Mouse (Mus musculus): ENCODE data around the gene Synj1. TPM values are rescaled to one million over a fixed set of nuclear protein-coding genes. Genes with fewer than 3 reads are reported as not detected.

The Synj1 gene
- total and polyA plus RNA-seq, 3 experiments: 4.6 to 20.7 (median 8.1) TPM

DNA sequence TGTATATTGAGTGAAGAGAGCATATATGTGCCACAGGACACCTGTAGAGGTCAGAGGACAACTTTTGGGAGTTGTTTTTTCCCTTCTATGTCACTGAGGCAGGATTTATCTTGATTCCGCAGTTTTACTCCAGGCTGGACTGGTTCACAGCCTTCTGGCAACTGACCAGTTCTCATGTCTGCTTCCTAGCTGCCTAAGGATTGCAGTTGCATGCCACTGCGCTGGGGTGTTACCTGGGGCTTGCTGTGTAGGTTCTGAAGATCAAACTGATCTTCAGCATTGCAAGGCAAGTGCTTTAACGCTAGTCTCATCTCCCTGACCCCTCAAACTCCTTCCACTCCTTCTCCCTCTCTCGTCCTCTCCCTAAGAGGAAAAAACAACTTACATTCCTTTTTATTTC is 47.9 kb downstream of the Synj1 start:
- no peak for DNase-seq (ENCODE audit: extremely low read depth)
- H3K4me2 ChIP-seq (ENCODE audit: insufficient read depth, low read depth, poor library complexity, severe bottlenecking): no peak overlapping the region
- no peaks in the 10 kb centered on the region for H3K27me3 ChIP-seq (replicated peaks)
- in situ Hi-C loops (cut with MboI; ENCODE audit: low pct_ligation_motif_present, low pct_unique_long_range_greater_than_20kb, low sequenced_read_pairs): no loop called here
- dilution Hi-C loops (cut with MboI; ENCODE audit: extremely low pct_ligation_motif_present, extremely low pct_unique_long_range_greater_than_20kb, low sequenced_read_pairs): no loop called here
- peaks cover 19 to 56% of the 10 kb centered on the region in 2 experiments for H3K36me3 ChIP-seq (replicated peaks in 1 of 2; ENCODE audit: control insufficient read depth in 1 of 2, insufficient read depth in 1 of 2, low read length in 1 of 2)
- no peaks in the 10 kb centered on the region for H3K79me2 ChIP-seq (replicated peaks; ENCODE audit: control insufficient read depth, extremely low read depth, insufficient read depth, poor library complexity, severe bottlenecking)
- no peaks in the 10 kb centered on the region for H3K9me3 ChIP-seq (replicated peaks; ENCODE audit: low read length)
- no peak overlapping the region for H3K4me3 ChIP-seq (replicated peaks in 1 of 3; ENCODE audit: low read depth in 2 of 3, low read length in 2 of 3, poor library complexity in 1 of 3)
- H3K27ac ChIP-seq (ENCODE audit: insufficient read depth, low read depth): no peak overlapping the region
- H3K4me1 ChIP-seq (ENCODE audit: control insufficient read depth in 1 of 2, insufficient read depth in 2 of 2): no peaks in the 10 kb centered on the region
- no peak overlapping the region for H3K9ac ChIP-seq (ENCODE audit: insufficient read depth, low read depth)
- no peak for TF ChIP-seq NRF1 (IDR thresholded peaks at IDR 0.05; ENCODE audit: low read depth, low read length)
- TF ChIP-seq MAX (IDR thresholded peaks at IDR 0.05; ENCODE audit: low read length): no peak
- no peak for TF ChIP-seq MAFK (IDR thresholded peaks at IDR 0.05; ENCODE audit: insufficient replicate concordance, low read length)
- TF ChIP-seq RCOR1 (conservative IDR thresholded peaks at IDR 0.05; ENCODE audit: low read depth, low read length): no peak
- no peak for TF ChIP-seq PAX5 (IDR thresholded peaks at IDR 0.05; ENCODE audit: low read length)
- no peak for TF ChIP-seq BHLHE40 (IDR thresholded peaks at IDR 0.05; ENCODE audit: low read depth, low read length)
- TF ChIP-seq USF1 (IDR thresholded peaks at IDR 0.05; ENCODE audit: low read depth, low read length): no peak
- no peak for TF ChIP-seq ZNF384 (IDR thresholded peaks at IDR 0.05; ENCODE audit: low read depth, low read length)
- no peak for TF ChIP-seq GABPA (IDR thresholded peaks at IDR 0.05; ENCODE audit: insufficient replicate concordance, low read depth, low read length)
- no peak for TF ChIP-seq CHD2 (IDR thresholded peaks at IDR 0.05; ENCODE audit: low read length)
- no peak for TF ChIP-seq JUND (conservative IDR thresholded peaks at IDR 0.05; ENCODE audit: low read depth, low read length)
- TF ChIP-seq MXI1 (IDR thresholded peaks at IDR 0.05; ENCODE audit: low read depth, low read length): no peak
- no peak for TF ChIP-seq E2F4 (IDR thresholded peaks at IDR 0.05; ENCODE audit: insufficient replicate concordance, low read depth, low read length)
- TF ChIP-seq MYC (IDR thresholded peaks at IDR 0.05; ENCODE audit: low read depth, low read length): no peak
- TF ChIP-seq UBTF (IDR thresholded peaks at IDR 0.05; ENCODE audit: low read depth, low read length): no peak
- no peak for TF ChIP-seq ETS1 (conservative IDR thresholded peaks at IDR 0.05; ENCODE audit: low read depth, low read length)

- dilution Hi-C loops (cut with MboI; ENCODE audit: extremely low pct_ligation_motif_present, extremely low pct_unique_long_range_greater_than_20kb, low sequenced_read_pairs) (no loop called here), in situ Hi-C loops (cut with MboI; ENCODE audit: low pct_ligation_motif_present, low pct_unique_long_range_greater_than_20kb, low sequenced_read_pairs) (no loop called here)
- H3K9me3 ChIP-seq (replicated peaks; ENCODE audit: low read length): no peaks in the 10 kb centered on the region
- H3K36me3 ChIP-seq (replicated peaks in 1 of 2; ENCODE audit: control insufficient read depth in 1 of 2, insufficient read depth in 1 of 2, low read length in 1 of 2): peaks cover 13 to 56% of the 10 kb centered on the region in 2 experiments
- H3K79me2 ChIP-seq (replicated peaks; ENCODE audit: control insufficient read depth, extremely low read depth, insufficient read depth, poor library complexity, severe bottlenecking): no peaks in the 10 kb centered on the region
- no peak for TF ChIP-seq POLR2AphosphoS2 (IDR thresholded peaks at IDR 0.05; ENCODE audit: low read depth, low read length)
- no peak for TF ChIP-seq JUND (conservative IDR thresholded peaks at IDR 0.05; ENCODE audit: low read depth, low read length)
- no peak for TF ChIP-seq NRF1 (IDR thresholded peaks at IDR 0.05; ENCODE audit: low read depth, low read length)
- no peak for TF ChIP-seq SIN3A (IDR thresholded peaks at IDR 0.05; ENCODE audit: low read length)
- TF ChIP-seq ELF1 (IDR thresholded peaks at IDR 0.05; ENCODE audit: low read depth, low read length): no peak
- no peak for TF ChIP-seq KAT2A (IDR thresholded peaks at IDR 0.05; ENCODE audit: insufficient replicate concordance, low read length)
- TF ChIP-seq JUN (IDR thresholded peaks at IDR 0.05; ENCODE audit: insufficient read depth, low read depth, low read length): no peak
- no peak for TF ChIP-seq MAZ (IDR thresholded peaks at IDR 0.05; ENCODE audit: low read depth, low read length)
- no peak for TF ChIP-seq MAX (IDR thresholded peaks at IDR 0.05; ENCODE audit: low read length)
- no peak overlapping the region for H3K9ac ChIP-seq (ENCODE audit: insufficient read depth, low read depth)
- no peak overlapping the region for H3K4me2 ChIP-seq (ENCODE audit: insufficient read depth, low read depth, poor library complexity, severe bottlenecking)
- H3K27ac ChIP-seq (ENCODE audit: insufficient read depth, low read depth): no peak overlapping the region
- no peaks in the 10 kb centered on the region for H3K4me1 ChIP-seq (ENCODE audit: control insufficient read depth in 1 of 2, insufficient read depth in 2 of 2)
- no peak for DNase-seq (ENCODE audit: extremely low read depth)
- no peak overlapping the region for H3K4me3 ChIP-seq (replicated peaks in 1 of 3; ENCODE audit: low read depth in 2 of 3, low read length in 2 of 3, poor library complexity in 1 of 3)
- no peaks in the 10 kb centered on the region for H3K27me3 ChIP-seq (replicated peaks)
Observed at GRCm38 (mm10) chr16:90958301-90959085, 52.6 kb downstream of the Synj1 start.
